Mouse (Mus musculus) heart, embryonic 12.5 days (tissue): ENCODE measurements at regions not wholly inside any gene's neighbourhood (a gene's known extent, or its start where the extent isn't known, plus 50 kb on each side); places are given as distances from the start of the nearest gene placed in this dataset.

Experiments used
- ATAC-seq: fragments of 200-750 bp; cut with Nextera tagmentation; 2 replicates; pipeline ENCODE4 v1.8.0; 2017; ENCODE audit warnings: moderate TSS enrichment, moderate library complexity; ENCODE audit not compliant: insufficient number of reproducible peaks, low FRiP score
- H3K27ac ChIP-seq: fragments of 300-500 bp; sonication (generic); 2 replicates; pipeline ENCODE4 v1.5.1; 2016; ENCODE audit warnings: mild to moderate bottlenecking, moderate library complexity; ENCODE audit not compliant: poor library complexity, severe bottlenecking
- H3K27me3 ChIP-seq: fragments of 300-500 bp; sonication (generic); replicated peaks from 2 replicates; pipeline ENCODE4 v1.6.1; 2016; ENCODE audit warnings: mild to moderate bottlenecking, moderate library complexity
- H3K36me3 ChIP-seq: fragments of 300-500 bp; sonication (generic); 2 replicates; pipeline ENCODE4 v1.6.1; 2016; ENCODE audit warnings: mild to moderate bottlenecking, moderate library complexity
- H3K4me1 ChIP-seq: fragments of 300-500 bp; sonication (generic); replicated peaks from 2 replicates; pipeline ENCODE4 v1.6.1; 2016; ENCODE audit warnings: mild to moderate bottlenecking
- H3K4me2 ChIP-seq: fragments of 300-500 bp; sonication (generic); 2 replicates; pipeline ENCODE4 v1.6.1; 2016; ENCODE audit warnings: mild to moderate bottlenecking, moderate library complexity
- H3K4me3 ChIP-seq: fragments of 300-500 bp; sonication (generic); 2 replicates; pipeline ENCODE4 v1.5.1; 2016; ENCODE audit warnings: mild to moderate bottlenecking
- H3K9ac ChIP-seq: fragments of 300-500 bp; sonication (generic); 2 replicates; pipeline ENCODE4 v1.6.1; 2016; ENCODE audit warnings: mild to moderate bottlenecking, moderate library complexity
- H3K9me3 ChIP-seq: fragments of 300-500 bp; sonication (generic); replicated peaks from 2 replicates; pipeline ENCODE4 v1.6.1; 2016; ENCODE audit warnings: mild to moderate bottlenecking, moderate library complexity
- WGBS: fragments of 180-500 bp; shearing (Covaris S2); methylation state at CpG from one replicate; pipeline ENCODE4 v1.1.7; 2016; 5-methylcytosine and 5-hydroxymethylcytosine counted together

- H3K4me2 ChIP-seq = no peak overlapping the region
- WGBS = 80% methylated on average over 9 of the region's 9 CpGs
- H3K27me3 ChIP-seq = no peaks in the 10 kb centered on the region
- no peaks in the 10 kb centered on the region for H3K36me3 ChIP-seq
- no peak overlapping the region for H3K27ac ChIP-seq
- no peak for ATAC-seq
- H3K4me3 ChIP-seq = no peak overlapping the region
- H3K4me1 ChIP-seq = no peaks in the 10 kb centered on the region
- no peaks in the 10 kb centered on the region for H3K9me3 ChIP-seq
- no peak overlapping the region for H3K9ac ChIP-seq
Observed at GRCm38 (mm10) chr1:47466573-47467253, 574.1 kb upstream of the Slc39a10 start.

GRCm38 (mm10) chr1:47448737-47449489 is 556.3 kb upstream of the Slc39a10 start:
- Histone ChIP-seq H3K4me1 (no peaks in the 10 kb centered on the region), H3K9ac (no peak overlapping the region), H3K27ac (no peak overlapping the region), H3K36me3 (no peaks in the 10 kb centered on the region), H3K4me2 (no peak overlapping the region), H3K27me3 (no peaks in the 10 kb centered on the region), H3K9me3 (no peaks in the 10 kb centered on the region), H3K4me3 (no peak overlapping the region)
- 73% methylated on average over 6 of the region's 6 CpGs for WGBS
- ATAC-seq = no peak

GRCm38 (mm10) chr1:47448070-47448469 is 555.4 kb upstream of the Slc39a10 start:
- no peak for ATAC-seq
- Histone ChIP-seq H3K4me1 (no peaks in the 10 kb centered on the region), H3K4me3 (no peak overlapping the region), H3K4me2 (no peak overlapping the region), H3K27me3 (no peaks in the 10 kb centered on the region), H3K9ac (no peak overlapping the region), H3K36me3 (no peaks in the 10 kb centered on the region), H3K9me3 (no peaks in the 10 kb centered on the region), H3K27ac (no peak overlapping the region)
- WGBS = 81% methylated on average over 3 of the region's 3 CpGs

GRCm38 (mm10) chr1:47446021-47446420 is 553.4 kb upstream of the Slc39a10 start:
- H3K36me3 ChIP-seq = no peaks in the 10 kb centered on the region
- H3K9ac ChIP-seq = no peak overlapping the region
- H3K27me3 ChIP-seq = no peaks in the 10 kb centered on the region
- H3K4me1 ChIP-seq = no peaks in the 10 kb centered on the region
- no peaks in the 10 kb centered on the region for H3K9me3 ChIP-seq
- no peak overlapping the region for H3K27ac ChIP-seq
- H3K4me2 ChIP-seq = no peak overlapping the region
- WGBS = 71% methylated on average over 6 of the region's 6 CpGs
- ATAC-seq = no peak
- no peak overlapping the region for H3K4me3 ChIP-seq

- ATAC-seq = no peak
- WGBS = 63% methylated on average over 1 of the region's 1 CpGs
- Histone ChIP-seq H3K27ac (no peak overlapping the region), H3K36me3 (no peaks in the 10 kb centered on the region), H3K4me1 (0 out of 2 replicates have a peak, but pooled peaks cover 2% of the 10 kb centered on the region), H3K4me3 (no peak overlapping the region), H3K9me3 (no peaks in the 10 kb centered on the region), H3K4me2 (no peak overlapping the region), H3K9ac (no peak overlapping the region), H3K27me3 (no peaks in the 10 kb centered on the region)
Observed at GRCm38 (mm10) chr1:47432829-47433228, 540.2 kb upstream of the Slc39a10 start.

GRCm38 (mm10) chr1:47405164-47405563 is 512.5 kb upstream of the Slc39a10 start:
- no peak overlapping the region for H3K9ac ChIP-seq
- no peaks in the 10 kb centered on the region for H3K27me3 ChIP-seq
- H3K9me3 ChIP-seq = no peaks in the 10 kb centered on the region
- no peak overlapping the region for H3K27ac ChIP-seq
- 57% methylated on average over 1 of the region's 1 CpGs for WGBS
- no peak overlapping the region for H3K4me3 ChIP-seq
- H3K4me1 ChIP-seq = no peaks in the 10 kb centered on the region
- H3K4me2 ChIP-seq = no peak overlapping the region
- ATAC-seq = no peak
- H3K36me3 ChIP-seq = no peaks in the 10 kb centered on the region

GRCm38 (mm10) chr1:47386579-47386978 is 493.9 kb upstream of the Slc39a10 start:
- Histone ChIP-seq H3K9ac (no peak overlapping the region), H3K9me3 (no peaks in the 10 kb centered on the region), H3K27ac (no peak overlapping the region), H3K4me1 (no peaks in the 10 kb centered on the region), H3K27me3 (no peaks in the 10 kb centered on the region), H3K4me3 (no peak overlapping the region), H3K36me3 (no peaks in the 10 kb centered on the region), H3K4me2 (no peak overlapping the region)
- no peak for ATAC-seq

- WGBS = 43% methylated on average over 1 of the region's 1 CpGs
- no peak overlapping the region for H3K4me2 ChIP-seq
- ATAC-seq = no peak
- H3K36me3 ChIP-seq = no peaks in the 10 kb centered on the region
- H3K9me3 ChIP-seq = no peaks in the 10 kb centered on the region
- no peaks in the 10 kb centered on the region for H3K27me3 ChIP-seq
- no peak overlapping the region for H3K9ac ChIP-seq
- H3K27ac ChIP-seq = no peak overlapping the region
- no peaks in the 10 kb centered on the region for H3K4me1 ChIP-seq
- H3K4me3 ChIP-seq = no peak overlapping the region
Observed at GRCm38 (mm10) chr1:47378795-47379194, 486.1 kb upstream of the Slc39a10 start.

- H3K27ac ChIP-seq = no peak overlapping the region
- no peaks in the 10 kb centered on the region for H3K36me3 ChIP-seq
- H3K9ac ChIP-seq = no peak overlapping the region
- H3K9me3 ChIP-seq = no peaks in the 10 kb centered on the region
- no peak overlapping the region for H3K4me3 ChIP-seq
- no peaks in the 10 kb centered on the region for H3K27me3 ChIP-seq
- whole genome bisulfite sequencing = 54% methylated on average over 3 of the region's 3 CpGs
- H3K4me2 ChIP-seq = no peak overlapping the region
- no peak for ATAC-seq
- no peaks in the 10 kb centered on the region for H3K4me1 ChIP-seq
Observed at GRCm38 (mm10) chr1:47339718-47340439, 447.2 kb upstream of the Slc39a10 start.

GRCm38 (mm10) chr1:47310572-47311075 is 418.0 kb upstream of the Slc39a10 start:
- no peak for ATAC-seq

GRCm38 (mm10) chr1:47306961-47307360 is 414.3 kb upstream of the Slc39a10 start:
- Histone ChIP-seq H3K4me2 (no peak overlapping the region), H3K4me1 (no peaks in the 10 kb centered on the region), H3K36me3 (no peaks in the 10 kb centered on the region), H3K9me3 (no peaks in the 10 kb centered on the region), H3K27ac (no peak overlapping the region), H3K4me3 (no peak overlapping the region), H3K9ac (no peak overlapping the region), H3K27me3 (no peaks in the 10 kb centered on the region)
- ATAC-seq = no peak

More at GRCm38 (mm10) chr1:47310572-47311075, 418.0 kb upstream of the Slc39a10 start:
- Histone ChIP-seq H3K27me3 (no peaks in the 10 kb centered on the region), H3K4me1 (no peaks in the 10 kb centered on the region), H3K4me3 (no peak overlapping the region), H3K27ac (no peak overlapping the region), H3K36me3 (no peaks in the 10 kb centered on the region), H3K9me3 (no peaks in the 10 kb centered on the region), H3K4me2 (no peak overlapping the region), H3K9ac (no peak overlapping the region)
- WGBS = 75% methylated on average over 2 of the region's 2 CpGs
